Mouse (Mus musculus): ENCODE results near the gene Slc22a14. TPM values are rescaled to one million over a fixed set of nuclear protein-coding genes. Genes with fewer than 3 reads are reported as not detected.
"Not testable (repeated sequence)": the region's sequence is repeated elsewhere in the genome, so short reads cannot be mapped to it uniquely, and the experiment has no call there.

Slc22a14 gene
- polyA plus RNA-seq, 1 experiment from 2014 or later = not detected

DNA sequence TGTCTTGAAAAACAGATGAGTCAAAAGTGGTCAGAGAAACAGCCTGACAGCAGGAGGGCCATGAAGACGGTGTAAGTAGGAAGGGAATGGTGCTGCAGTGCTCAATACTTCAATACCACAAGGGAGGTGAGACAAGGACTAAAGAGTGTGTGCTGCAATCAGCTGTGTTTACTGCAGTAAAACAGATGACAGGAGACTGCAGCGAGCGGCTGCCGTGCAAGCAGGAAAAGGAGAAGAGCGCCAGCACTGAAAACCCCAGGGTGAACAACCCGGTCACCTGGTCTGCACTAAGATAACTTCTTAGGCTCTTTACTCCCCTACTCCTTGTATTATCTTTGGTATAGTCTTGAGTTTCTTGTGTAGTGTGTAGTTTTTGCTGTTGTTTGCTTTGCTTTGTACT lies 97.2 kb downstream of the Slc22a14 start:
- WGBS = 93% methylated on average over 6 of the region's 6 CpGs
- Histone ChIP-seq H3K27ac (replicated peaks) (no peak overlapping the region), H3K9me3 (no peaks in the 10 kb centered on the region), H3K27me3 (replicated peaks; ENCODE audit: low read depth, poor library complexity, severe bottlenecking) (no peaks in the 10 kb centered on the region), H3K4me1 (no peaks in the 10 kb centered on the region), H3K36me3 (replicated peaks) (peaks cover 66% of the 10 kb centered on the region), H3K4me3 (no peak overlapping the region)
- DNase-seq (ENCODE audit: low spot score) = no peak

DNA sequence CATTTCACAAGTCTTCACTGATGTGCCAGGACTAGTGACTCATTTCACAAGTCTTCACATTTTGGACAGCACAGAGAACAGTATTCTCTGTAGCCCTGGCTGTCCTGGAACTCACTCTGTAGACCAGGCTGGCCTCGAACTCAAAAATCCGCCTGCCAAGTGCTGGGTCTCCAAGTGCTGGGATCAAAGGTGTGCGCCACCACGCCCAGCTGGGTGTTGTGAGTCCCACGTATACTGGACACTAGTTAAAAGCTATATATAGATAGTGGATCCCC lies 99.3 kb downstream of the Slc22a14 start:
- not testable (repeated sequence) for DNase-seq (ENCODE audit: low spot score); H3K27ac ChIP-seq (replicated peaks); H3K4me1 ChIP-seq; H3K27me3 ChIP-seq (replicated peaks; ENCODE audit: low read depth, poor library complexity, severe bottlenecking); H3K9me3 ChIP-seq; H3K4me3 ChIP-seq
- 95% methylated on average over 5 of the region's 5 CpGs for WGBS
- H3K36me3 ChIP-seq (replicated peaks) = peaks cover 75% of the 10 kb centered on the region

DNA sequence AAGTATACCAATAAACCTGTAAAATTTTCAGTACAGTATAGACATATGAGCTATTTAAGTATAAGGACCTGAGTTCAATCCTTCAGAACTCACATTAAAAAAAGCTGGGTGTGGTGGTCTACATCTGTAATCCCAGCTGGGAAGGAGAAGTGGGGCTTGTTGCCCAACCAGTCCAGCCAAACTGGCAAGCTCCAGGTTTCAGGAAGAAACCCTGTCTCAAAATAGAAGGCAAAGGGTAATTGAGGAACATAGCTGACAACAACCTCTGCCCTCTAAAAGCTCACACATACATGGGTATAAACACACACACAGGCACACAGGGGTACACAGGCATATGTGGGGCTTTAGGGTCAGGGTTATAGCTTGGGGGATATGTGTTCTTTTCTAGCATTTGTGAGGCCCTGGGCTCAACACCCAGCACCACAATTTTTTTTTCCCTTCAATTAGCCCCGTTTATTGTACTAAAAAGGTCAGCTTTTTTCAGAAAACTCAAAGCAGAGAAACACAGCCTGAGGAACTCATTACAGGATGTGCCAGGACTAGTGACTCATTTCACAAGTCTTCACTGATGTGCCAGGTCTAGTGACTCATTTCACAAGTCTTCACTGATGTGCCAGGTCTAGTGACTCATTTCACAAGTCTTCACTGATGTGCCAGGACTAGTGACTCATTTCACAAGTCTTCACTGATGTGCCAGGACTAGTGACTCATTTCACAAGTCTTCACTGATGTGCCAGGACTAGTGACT lies 99.8 kb downstream of the Slc22a14 start:
- 75% methylated on average over 1 of the region's 1 CpGs for WGBS

DNA sequence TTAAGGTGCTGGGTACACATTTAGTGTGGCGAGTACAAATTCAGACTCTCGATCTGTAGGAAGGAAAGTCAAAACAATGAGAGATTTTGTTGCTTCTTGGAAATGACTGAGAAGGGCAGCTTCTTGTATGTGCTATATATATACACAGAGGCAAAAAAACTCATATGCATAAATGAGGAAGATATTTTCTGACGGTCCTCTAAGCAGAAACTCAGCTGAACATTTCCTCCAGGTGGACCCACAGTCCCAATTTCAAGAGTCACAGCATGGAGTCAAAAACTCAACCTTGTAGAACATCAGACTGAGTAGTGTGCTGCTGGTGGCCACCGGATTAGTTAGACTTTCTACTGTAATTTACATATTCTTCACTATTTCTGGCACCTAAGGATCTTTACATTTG lies 102.3 kb downstream of the Slc22a14 start:
- Histone ChIP-seq H3K4me1 (no peaks in the 10 kb centered on the region), H3K36me3 (replicated peaks) (peaks cover 83% of the 10 kb centered on the region), H3K27ac (replicated peaks) (no peak overlapping the region), H3K4me3 (no peak overlapping the region), H3K9me3 (no peaks in the 10 kb centered on the region), H3K27me3 (replicated peaks; ENCODE audit: low read depth, poor library complexity, severe bottlenecking) (no peaks in the 10 kb centered on the region)
- WGBS = 91% methylated on average over 4 of the region's 4 CpGs
- DNase-seq (ENCODE audit: low spot score) = no peak

More for the DNA sequence above, 99.8 kb downstream of the Slc22a14 start:
- H3K27ac ChIP-seq (replicated peaks); H3K4me3 ChIP-seq; H3K27me3 ChIP-seq (replicated peaks; ENCODE audit: low read depth, poor library complexity, severe bottlenecking); H3K4me1 ChIP-seq; H3K9me3 ChIP-seq; DNase-seq (ENCODE audit: low spot score): not testable (repeated sequence)
- H3K36me3 ChIP-seq (replicated peaks) = peaks cover 77% of the 10 kb centered on the region

DNA sequence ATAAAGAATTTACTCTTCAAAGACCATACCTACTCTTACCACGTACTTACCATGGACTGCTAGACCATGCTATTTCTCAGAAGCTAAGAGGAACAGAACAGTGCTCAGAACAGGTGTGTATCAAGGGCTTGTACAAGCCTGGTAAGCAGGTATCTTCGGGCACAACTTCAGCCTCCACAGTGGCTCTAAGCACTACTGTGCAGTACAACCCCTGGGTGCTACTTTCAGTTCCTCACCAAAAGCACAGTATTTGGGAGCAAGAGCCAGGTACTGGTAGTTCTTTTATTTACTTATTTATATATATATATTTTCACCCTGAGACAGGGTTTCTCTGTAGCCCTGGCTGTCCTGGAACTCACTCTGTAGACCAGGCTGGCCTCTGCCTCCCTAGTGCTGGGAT lies 104.5 kb downstream of the Slc22a14 start:
- no peaks in the 10 kb centered on the region for H3K4me1 ChIP-seq
- H3K36me3 ChIP-seq (replicated peaks) = peaks cover 82% of the 10 kb centered on the region
- no peak for DNase-seq (ENCODE audit: low spot score)
- WGBS = 93% methylated on average over 2 of the region's 2 CpGs
- no peaks in the 10 kb centered on the region for H3K9me3 ChIP-seq
- no peaks in the 10 kb centered on the region for H3K27me3 ChIP-seq (replicated peaks; ENCODE audit: low read depth, poor library complexity, severe bottlenecking)
- no peak overlapping the region for H3K4me3 ChIP-seq
- no peak overlapping the region for H3K27ac ChIP-seq (replicated peaks)

DNA sequence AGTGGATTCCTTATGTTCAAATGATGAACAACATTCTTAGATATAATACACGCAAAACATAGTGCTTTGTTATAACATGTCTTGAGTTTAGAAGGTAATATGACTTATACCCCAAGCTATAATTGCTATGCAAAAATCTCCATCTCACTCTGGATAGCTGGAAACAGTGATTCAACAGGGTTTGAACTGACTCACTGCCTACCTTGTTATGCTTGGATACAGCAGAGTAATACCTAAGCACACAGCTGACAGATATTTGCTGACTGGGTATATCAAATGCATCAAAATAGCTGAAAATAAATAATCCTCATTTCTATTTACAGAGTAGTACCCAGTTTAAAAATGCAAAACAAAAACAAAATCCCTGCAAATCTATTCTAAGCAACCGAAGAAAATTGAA lies 106.6 kb downstream of the Slc22a14 start:
- Histone ChIP-seq H3K9me3 (no peaks in the 10 kb centered on the region), H3K4me3 (no peak overlapping the region), H3K4me1 (no peaks in the 10 kb centered on the region), H3K27ac (replicated peaks) (no peak overlapping the region), H3K27me3 (replicated peaks; ENCODE audit: low read depth, poor library complexity, severe bottlenecking) (no peaks in the 10 kb centered on the region), H3K36me3 (replicated peaks) (peaks cover 81% of the 10 kb centered on the region)
- 96% methylated on average over 2 of the region's 2 CpGs for WGBS
- no peak for DNase-seq (ENCODE audit: low spot score)

DNA sequence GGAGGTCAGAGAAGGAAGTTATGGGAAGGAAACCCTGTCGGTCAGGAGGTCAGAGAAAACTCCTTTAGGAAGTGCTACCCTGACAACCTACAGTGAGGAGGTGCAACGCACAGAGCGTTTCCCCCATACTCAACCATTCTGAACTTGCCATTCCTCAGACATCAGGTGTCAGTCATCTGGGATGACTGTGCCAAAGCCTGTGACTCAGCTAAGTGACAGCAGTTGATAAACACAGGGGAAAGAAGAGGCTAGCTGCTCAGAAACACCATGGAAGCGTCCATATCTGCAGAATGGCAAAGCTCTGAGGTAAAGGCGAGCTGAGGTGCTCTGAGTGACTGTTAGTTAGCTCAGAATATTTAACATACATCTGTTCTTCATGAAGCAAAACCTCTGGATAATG lies 107.2 kb downstream of the Slc22a14 start:
- WGBS = 82% methylated on average over 5 of the region's 5 CpGs
- no peak for DNase-seq (ENCODE audit: low spot score)
- Histone ChIP-seq H3K27me3 (replicated peaks; ENCODE audit: low read depth, poor library complexity, severe bottlenecking) (no peaks in the 10 kb centered on the region), H3K27ac (replicated peaks) (no peak overlapping the region), H3K4me3 (no peak overlapping the region), H3K36me3 (replicated peaks) (peaks cover 85% of the 10 kb centered on the region), H3K9me3 (no peaks in the 10 kb centered on the region), H3K4me1 (no peaks in the 10 kb centered on the region)

DNA sequence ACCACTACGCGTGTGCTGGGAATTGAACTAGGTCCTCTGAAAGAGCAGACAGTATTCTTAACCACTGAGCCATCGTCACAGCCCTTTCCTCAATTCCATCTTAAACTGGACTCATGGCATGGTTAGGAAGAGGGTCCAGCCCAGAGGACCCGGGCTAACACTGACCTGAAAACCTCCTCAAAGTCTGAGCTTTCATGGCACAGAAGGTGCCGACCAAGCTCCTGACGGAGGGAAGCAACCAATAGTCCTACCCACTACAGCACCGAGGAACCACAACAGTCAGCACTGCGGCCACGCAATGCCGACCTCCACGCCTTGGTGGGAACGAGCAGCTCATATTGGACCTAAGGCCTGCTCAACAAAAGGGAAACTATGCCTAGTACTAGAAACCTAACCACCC lies 109.2 kb downstream of the Slc22a14 start:
- Histone ChIP-seq H3K27me3 (replicated peaks; ENCODE audit: low read depth, poor library complexity, severe bottlenecking) (no peaks in the 10 kb centered on the region), H3K4me3 (no peak overlapping the region), H3K9me3 (no peaks in the 10 kb centered on the region), H3K27ac (replicated peaks) (no peak overlapping the region), H3K36me3 (replicated peaks) (peaks cover 84% of the 10 kb centered on the region), H3K4me1 (no peaks in the 10 kb centered on the region)
- no peak for DNase-seq (ENCODE audit: low spot score)
- 96% methylated on average over 12 of the region's 12 CpGs for WGBS

DNA sequence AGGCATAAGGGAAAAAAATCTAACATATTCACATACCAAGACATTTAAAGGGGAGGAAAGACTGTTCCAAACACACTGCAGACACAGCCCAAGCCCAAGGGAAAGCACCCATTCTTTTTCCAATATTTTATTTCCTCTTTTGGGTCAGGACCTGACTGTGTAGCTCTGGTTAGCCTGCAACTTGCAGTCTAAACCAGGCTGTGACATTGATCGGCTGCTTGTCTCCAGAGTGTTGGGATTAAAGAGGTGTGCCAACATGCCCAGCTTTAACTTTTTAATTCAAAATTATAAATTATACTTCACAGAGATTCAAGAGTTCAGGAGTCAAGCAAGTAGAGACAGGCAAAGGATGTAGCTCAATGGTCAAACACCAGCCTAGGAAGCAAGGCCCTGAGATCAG lies 110.3 kb downstream of the Slc22a14 start:
- 97% methylated on average over 1 of the region's 1 CpGs for WGBS
- Histone ChIP-seq H3K4me3 (no peak overlapping the region), H3K27me3 (replicated peaks; ENCODE audit: low read depth, poor library complexity, severe bottlenecking) (no peaks in the 10 kb centered on the region), H3K4me1 (no peaks in the 10 kb centered on the region), H3K36me3 (replicated peaks) (peaks cover 87% of the 10 kb centered on the region), H3K27ac (replicated peaks) (no peak overlapping the region), H3K9me3 (no peaks in the 10 kb centered on the region)
- DNase-seq (ENCODE audit: low spot score) = no peak

DNA sequence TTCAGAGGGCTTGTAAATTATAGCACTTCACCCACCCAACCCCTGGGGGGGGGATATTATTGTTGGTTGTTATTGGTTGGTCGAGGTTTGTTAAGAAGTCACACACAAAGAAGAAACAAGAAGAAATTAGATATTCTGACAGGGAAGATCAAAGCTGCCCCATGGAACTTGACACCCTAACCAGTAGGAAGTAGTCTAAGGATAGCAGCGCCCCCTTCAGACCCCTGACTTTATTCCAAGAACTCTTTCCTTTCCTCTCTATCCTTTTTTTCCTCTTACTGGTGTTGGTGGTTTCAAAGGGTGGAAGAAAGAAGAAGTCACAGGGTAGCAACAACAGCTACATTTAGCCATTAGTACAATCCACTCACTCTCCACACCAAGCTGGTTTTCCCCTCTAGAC lies 111.2 kb downstream of the Slc22a14 start:
- H3K4me3 ChIP-seq = no peak overlapping the region
- no peaks in the 10 kb centered on the region for H3K4me1 ChIP-seq
- H3K36me3 ChIP-seq (replicated peaks) = peaks cover 88% of the 10 kb centered on the region
- DNase-seq (ENCODE audit: low spot score) = no peak
- no peaks in the 10 kb centered on the region for H3K9me3 ChIP-seq
- no peak overlapping the region for H3K27ac ChIP-seq (replicated peaks)
- WGBS = 86% methylated on average over 2 of the region's 2 CpGs
- no peaks in the 10 kb centered on the region for H3K27me3 ChIP-seq (replicated peaks; ENCODE audit: low read depth, poor library complexity, severe bottlenecking)

DNA sequence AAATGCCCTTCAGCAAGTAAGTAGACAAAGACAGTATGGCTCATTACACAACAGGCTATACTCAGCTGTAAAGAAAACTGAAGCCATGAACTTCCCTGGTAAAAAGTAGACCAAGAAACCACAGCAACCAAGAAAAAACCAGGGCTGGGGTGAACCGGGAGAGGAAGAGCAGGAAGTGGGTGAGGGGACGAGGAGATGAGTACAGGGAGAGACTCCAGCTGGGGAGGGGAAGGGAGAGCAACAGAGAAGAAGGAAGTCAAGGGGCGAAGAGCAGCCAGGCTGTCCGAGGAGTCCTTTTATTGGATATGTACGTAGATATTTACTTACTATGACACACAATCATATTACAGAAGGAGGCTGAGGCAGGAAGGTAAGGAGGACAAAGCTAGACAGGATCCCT lies 117.4 kb downstream of the Slc22a14 start:
- Histone ChIP-seq H3K27me3 (replicated peaks; ENCODE audit: low read depth, poor library complexity, severe bottlenecking) (no peaks in the 10 kb centered on the region), H3K36me3 (replicated peaks) (peaks cover 79% of the 10 kb centered on the region), H3K4me3 (no peak overlapping the region), H3K27ac (replicated peaks) (no peak overlapping the region), H3K9me3 (no peaks in the 10 kb centered on the region), H3K4me1 (no peaks in the 10 kb centered on the region)
- 86% methylated on average over 5 of the region's 5 CpGs for WGBS
- no peak for DNase-seq (ENCODE audit: low spot score)

DNA sequence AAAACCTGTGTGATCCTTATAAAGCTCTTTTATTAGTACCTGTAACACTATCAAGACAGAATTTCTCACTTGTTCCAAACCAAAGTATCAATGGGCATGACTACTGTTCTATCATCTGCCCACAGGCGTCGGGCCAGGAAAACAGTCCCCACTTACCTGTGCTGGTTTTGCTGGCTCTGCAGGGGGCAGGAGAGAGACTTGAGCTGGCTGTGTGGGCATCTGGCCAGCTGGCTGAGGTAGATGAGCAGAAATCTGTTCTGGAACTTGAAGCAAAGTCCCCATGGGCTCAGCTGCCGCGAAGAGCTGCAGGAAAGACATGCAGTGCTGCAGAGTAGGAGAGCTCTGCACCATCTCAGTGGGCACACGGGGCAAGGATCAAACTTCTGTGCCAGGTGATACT lies 118.5 kb downstream of the Slc22a14 start:
- Histone ChIP-seq H3K4me1 (no peaks in the 10 kb centered on the region), H3K27me3 (replicated peaks; ENCODE audit: low read depth, poor library complexity, severe bottlenecking) (no peaks in the 10 kb centered on the region), H3K4me3 (no peak overlapping the region), H3K9me3 (no peaks in the 10 kb centered on the region), H3K36me3 (replicated peaks) (peaks cover 84% of the 10 kb centered on the region), H3K27ac (replicated peaks) (no peak overlapping the region)
- 91% methylated on average over 5 of the region's 5 CpGs for WGBS
- DNase-seq (ENCODE audit: low spot score) = no peak

DNA sequence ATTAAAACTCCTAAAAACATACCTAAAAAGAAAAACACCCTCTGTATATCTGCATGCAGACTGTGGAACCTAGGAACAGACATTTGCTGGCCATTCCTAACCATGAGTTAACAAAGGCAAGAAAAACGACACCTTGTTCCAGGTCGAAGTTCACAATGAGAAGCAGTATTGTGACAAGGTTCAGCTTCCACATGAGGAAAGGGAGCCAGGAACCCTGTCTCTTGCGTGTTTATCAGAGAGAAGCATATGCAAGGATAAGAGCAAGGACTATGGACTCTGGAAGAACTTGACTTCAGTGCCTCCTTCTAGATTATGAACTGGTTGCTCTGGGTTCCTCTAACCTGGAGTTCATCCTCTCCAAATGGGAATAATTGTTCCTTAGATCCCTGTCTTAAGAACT lies 121.4 kb downstream of the Slc22a14 start:
- DNase-seq (ENCODE audit: low spot score) = no peak
- Histone ChIP-seq H3K27me3 (replicated peaks; ENCODE audit: low read depth, poor library complexity, severe bottlenecking) (no peaks in the 10 kb centered on the region), H3K36me3 (replicated peaks) (peaks cover 86% of the 10 kb centered on the region), H3K4me3 (no peak overlapping the region), H3K4me1 (no peaks in the 10 kb centered on the region), H3K9me3 (no peaks in the 10 kb centered on the region), H3K27ac (replicated peaks) (no peak overlapping the region)
- 86% methylated on average over 3 of the region's 3 CpGs for WGBS
